ENCODE assay signal across 10 mouse cellular contexts in genomic region chr9:28569041-28569522, GRCm38 (mm10).
DNase-seq lines count a peak whose midpoint lies in the region; ATAC-seq and TF ChIP-seq lines count a peak whose summit lies in the region.
"Had no signal": no experiment of that assay in that cellular context is flagged by ENCODE, and none has a peak within 500 bp of the region (broad histone marks: within the 10 kb centered on the region; RNA-seq: fewer than 3 reads in every experiment).

No protein-coding gene starts in this region.

- no peak for TF ChIP-seq RAD21 in MEL (IDR thresholded peaks at IDR 0.05; ENCODE audit: low read depth, low read length)

- no peaks in the 10 kb centered on the region for H3K27me3 ChIP-seq in kidney, embryonic 14.5 days (ENCODE audit: control insufficient read depth, insufficient read depth, low read length)
- no peaks in the 10 kb centered on the region for H3K27me3 ChIP-seq in MEL (ENCODE audit: control insufficient read depth in 1 of 2, insufficient read depth in 2 of 2, low read length in 2 of 2)
- no peaks in the 10 kb centered on the region for H3K27me3 ChIP-seq in forebrain, embryonic 16.5 days (replicated peaks; ENCODE audit: control insufficient read depth, insufficient read depth, low read length)

- H3K4me3 ChIP-seq in kidney, embryonic 14.5 days (ENCODE audit: low read length): no peak overlapping the region
- H3K4me3 ChIP-seq in MEL (ENCODE audit: control insufficient read depth in 1 of 2, insufficient read depth in 1 of 2, low read depth in 2 of 2, low read length in 2 of 2): no peak overlapping the region
- H3K4me3 ChIP-seq in forebrain, embryonic 16.5 days (replicated peaks; ENCODE audit: low read length): no peak overlapping the region

- DNase-seq in kidney, adult 9 months: no peak
- DNase-seq in MEL (ENCODE audit: low read depth, low spot score): peak; percentile 18
- no peak for DNase-seq in adrenal gland, postnatal 10 days
- DNase-seq in ovary, postnatal 36 days (ENCODE audit: low spot score): no peak
- DNase-seq: retina, postnatal 1 day had no signal

- peaks cover 8% of the 10 kb centered on the region; the same call in 1 of the 2 replicates for H3K4me1 ChIP-seq in kidney, embryonic 14.5 days (ENCODE audit: control insufficient read depth, insufficient read depth, low read length)
- H3K4me1 ChIP-seq in MEL (ENCODE audit: control insufficient read depth in 1 of 2, insufficient read depth in 2 of 2, low read length in 2 of 2): no peaks in the 10 kb centered on the region
- peaks cover 6% of the 10 kb centered on the region for H3K4me1 ChIP-seq in forebrain, embryonic 16.5 days (replicated peaks; ENCODE audit: control insufficient read depth, insufficient read depth, low read length)

- H3K4me2 ChIP-seq in kidney, embryonic 14.5 days (replicated peaks; ENCODE audit: low read depth, low read length): no peak overlapping the region
- no peak overlapping the region for H3K4me2 ChIP-seq in forebrain, embryonic 16.5 days (ENCODE audit: low read length)

- no peak for TF ChIP-seq CTCF in MEL (IDR thresholded peaks at IDR 0.05 in 2 of 3, conservative IDR thresholded peaks at IDR 0.05 in 1 of 3; ENCODE audit: control insufficient read depth in 1 of 3, insufficient read depth in 1 of 3, low read depth in 2 of 3, low read length in 3 of 3, poor library complexity in 1 of 3, severe bottlenecking in 1 of 3)

- H3K27ac ChIP-seq in kidney, embryonic 14.5 days (ENCODE audit: low read depth, low read length): no peak overlapping the region
- no peak overlapping the region for H3K27ac ChIP-seq in MEL (ENCODE audit: control insufficient read depth, low read depth, low read length)
- H3K27ac ChIP-seq in forebrain, embryonic 16.5 days (ENCODE audit: low read length): no peak overlapping the region
- H3K27ac ChIP-seq: liver, embryonic 14.5 days had no signal

- TF ChIP-seq EP300 in MEL (IDR thresholded peaks at IDR 0.05; ENCODE audit: low read depth in 1 of 2, low read length in 2 of 2): no peak

- WGBS in kidney, embryonic 14.5 days: 13% methylated on average over 8 of the region's 8 CpGs
- 19% methylated on average over 8 of the region's 8 CpGs for WGBS in forebrain, embryonic 16.5 days

- no peak overlapping the region for H3K9ac ChIP-seq in kidney, embryonic 14.5 days (ENCODE audit: low read depth, low read length)
- H3K9ac ChIP-seq in MEL (ENCODE audit: control insufficient read depth, low read depth, low read length, poor library complexity, severe bottlenecking): no peak overlapping the region
- H3K9ac ChIP-seq in forebrain, embryonic 16.5 days (replicated peaks; ENCODE audit: low read depth, low read length): no peak overlapping the region
- H3K9ac ChIP-seq: liver, embryonic 14.5 days had no signal

- no peaks in the 10 kb centered on the region for H3K36me3 ChIP-seq in kidney, embryonic 14.5 days (ENCODE audit: control insufficient read depth, insufficient read depth, low read length)
- no peaks in the 10 kb centered on the region for H3K36me3 ChIP-seq in MEL (ENCODE audit: control insufficient read depth in 1 of 2, insufficient read depth in 2 of 2, low read length in 2 of 2)
- no peaks in the 10 kb centered on the region for H3K36me3 ChIP-seq in forebrain, embryonic 16.5 days (ENCODE audit: control insufficient read depth, insufficient read depth)

- no peak for TF ChIP-seq POLR2A in MEL (IDR thresholded peaks at IDR 0.05; ENCODE audit: control insufficient read depth in 1 of 2, insufficient read depth in 1 of 2, low read depth in 1 of 2, low read length in 2 of 2, poor library complexity in 1 of 2)

- H3K9me3 ChIP-seq in kidney, embryonic 14.5 days (ENCODE audit: control insufficient read depth, low read length): no peaks in the 10 kb centered on the region
- no peaks in the 10 kb centered on the region for H3K9me3 ChIP-seq in MEL (replicated peaks; ENCODE audit: insufficient read depth, low read length)
- H3K9me3 ChIP-seq in forebrain, embryonic 16.5 days (ENCODE audit: control insufficient read depth, low read length): no peaks in the 10 kb centered on the region

- ATAC-seq in kidney, embryonic 14.5 days (ENCODE audit: low FRiP score, low TSS enrichment): peak; percentile 43; the same call in 1 of the 2 replicates
- peak; percentile 90 for ATAC-seq in cerebellum, adult (ENCODE audit: insufficient number of reproducible peaks, low FRiP score, low TSS enrichment)
- ATAC-seq in forebrain, embryonic 16.5 days: peak; percentile 57
- ATAC-seq: intestine, embryonic 16.5 days had no signal

- no peaks in the 10 kb centered on the region for H3K79me2 ChIP-seq in MEL (ENCODE audit: control insufficient read depth, insufficient read depth, low read length, poor library complexity)

TF ChIP-seq in MEL, 35 proteins besides CTCF, POLR2A, EP300 and RAD21:
- TF ChIP-seq UBTF (IDR thresholded peaks at IDR 0.05; ENCODE audit: borderline replicate concordance, insufficient read depth, low read depth, low read length) (no peak), NELFE (IDR thresholded peaks at IDR 0.05; ENCODE audit: low read depth, low read length) (no peak), SMC3 (IDR thresholded peaks at IDR 0.05; ENCODE audit: low read depth, low read length) (no peak), MAFK (IDR thresholded peaks at IDR 0.05; ENCODE audit: borderline replicate concordance, low read depth, low read length) (no peak), POLR2AphosphoS2 (IDR thresholded peaks at IDR 0.05; ENCODE audit: low read length) (no peak), MXI1 (IDR thresholded peaks at IDR 0.05; ENCODE audit: low read depth, low read length) (no peak), GABPA (IDR thresholded peaks at IDR 0.05; ENCODE audit: low read depth, low read length) (no peak), BHLHE40 (IDR thresholded peaks at IDR 0.05; ENCODE audit: borderline replicate concordance, low read depth, low read length) (no peak)
